Mouse (Mus musculus): ENCODE measurements at regions not wholly inside any gene's neighbourhood (a gene's known extent, or its start where the extent isn't known, plus 50 kb on each side); places are given as distances from the start of the nearest gene placed in this dataset.

DNA sequence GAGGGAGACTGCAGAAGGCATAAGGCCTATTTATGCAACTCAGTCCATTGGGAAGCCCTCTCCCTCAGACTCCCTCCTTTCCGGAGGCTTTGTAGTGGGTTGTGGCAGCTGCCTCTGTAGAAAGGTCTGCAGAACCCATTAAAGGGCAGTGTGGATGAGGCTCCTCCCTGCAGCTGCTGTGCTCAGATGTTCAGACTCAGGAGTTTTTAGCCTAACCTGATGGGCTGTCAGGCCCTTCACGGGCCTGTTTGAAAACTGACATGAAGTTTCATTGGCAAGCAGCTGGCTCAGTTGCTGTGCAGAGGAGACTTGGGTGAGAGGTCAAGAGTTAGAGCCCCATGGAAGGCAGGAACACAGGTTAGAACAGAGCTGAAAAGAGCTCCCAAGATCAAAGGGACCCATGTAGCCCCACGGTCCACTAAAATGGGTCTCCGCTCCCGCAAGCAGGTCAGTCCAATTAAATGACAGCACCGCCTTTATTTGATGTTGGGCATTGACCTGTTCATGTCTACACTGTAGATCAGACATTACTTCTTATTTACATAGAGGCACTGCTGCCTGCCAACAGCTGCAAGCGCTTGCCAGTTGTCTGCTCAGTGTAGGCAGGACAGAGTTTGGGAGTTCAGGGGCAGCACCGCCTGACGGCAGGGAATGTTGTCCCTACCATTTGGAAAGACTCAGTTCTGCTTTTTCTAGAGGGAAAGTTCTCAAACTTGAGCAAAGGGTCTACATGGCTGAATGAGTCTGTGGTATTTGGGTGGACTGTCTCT is 53.8 kb upstream of the Usp46 start:
- in situ Hi-C loops (cut with MboI, MseI), result loop anchor here in 1 of 2 experiments (25.0 kb wide), 1 partner anchor 935 kb away; no protein-coding TSS in a partner anchor

DNA sequence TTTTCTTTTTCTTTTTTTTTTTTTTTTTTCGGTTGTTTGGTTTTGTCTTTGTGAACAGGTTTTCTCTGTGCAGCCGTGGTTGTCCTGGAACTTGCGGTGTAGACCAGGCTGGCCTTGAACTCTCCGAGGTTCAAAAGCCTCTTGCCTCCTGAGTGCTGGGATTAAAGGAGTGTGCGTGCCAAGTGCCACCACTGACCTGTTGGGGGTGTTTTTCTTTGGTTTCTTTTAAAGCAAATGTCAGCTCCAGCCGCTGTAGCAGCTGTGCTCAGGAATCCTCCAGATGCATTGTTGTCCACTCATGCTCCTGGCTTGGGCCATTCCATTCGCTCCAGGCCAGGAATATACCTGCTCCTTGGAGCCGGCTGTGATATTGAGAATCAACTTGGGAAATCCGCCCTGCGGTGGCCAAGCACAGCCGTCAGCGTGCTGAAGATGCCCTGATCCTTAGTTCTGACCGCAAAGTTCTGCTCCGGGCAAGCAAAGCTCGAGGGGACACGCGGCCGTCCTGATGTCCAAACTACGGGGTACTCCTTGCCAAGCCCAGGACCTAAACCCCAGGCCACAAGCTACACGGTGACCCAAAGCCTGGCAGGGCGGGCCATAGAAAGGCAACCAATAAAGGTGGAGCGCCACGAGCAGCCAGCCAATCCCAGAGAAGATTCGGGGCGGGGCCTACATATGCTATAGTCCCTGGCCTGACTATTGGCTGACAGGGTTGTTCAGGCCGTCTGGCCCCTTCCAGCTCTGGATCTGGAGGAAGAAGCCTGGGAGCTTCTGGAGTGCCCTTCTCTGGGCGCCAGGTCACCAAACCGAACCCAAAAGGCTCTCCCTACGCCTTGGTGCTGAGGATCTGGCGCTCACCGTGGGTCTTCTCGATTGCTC is 58.0 kb upstream of the Usp46 start:
- in situ Hi-C loops (cut with MboI, MseI), result loop anchor here in 1 of 2 experiments (5.0 to 25.0 kb wide), 2 partner anchors 99 to 264 kb away; no protein-coding TSS in a partner anchor

DNA sequence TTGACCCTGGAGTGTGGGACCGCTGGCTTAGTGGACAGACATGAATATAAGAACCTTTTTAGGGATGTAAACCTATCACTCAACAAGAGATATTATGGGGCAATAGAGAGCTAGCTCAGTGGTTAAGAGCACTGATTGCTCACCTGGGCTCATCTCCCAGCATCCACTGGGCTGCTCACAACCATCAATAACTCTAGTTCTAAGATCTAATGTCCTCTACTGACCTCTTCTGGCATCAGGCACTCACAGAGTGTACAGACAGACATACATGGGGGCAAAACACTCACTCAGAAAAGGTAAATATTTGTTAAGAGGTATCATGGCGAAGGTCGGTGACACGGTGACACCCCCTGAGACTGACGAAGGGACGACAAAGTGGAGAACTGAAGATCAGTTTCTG is 59.3 kb upstream of the Usp46 start:
- in situ Hi-C loops (cut with MboI, MseI), result loop anchor here in 1 of 2 experiments (5.0 to 25.0 kb wide), 2 partner anchors 100 to 265 kb away; no protein-coding TSS in a partner anchor

DNA sequence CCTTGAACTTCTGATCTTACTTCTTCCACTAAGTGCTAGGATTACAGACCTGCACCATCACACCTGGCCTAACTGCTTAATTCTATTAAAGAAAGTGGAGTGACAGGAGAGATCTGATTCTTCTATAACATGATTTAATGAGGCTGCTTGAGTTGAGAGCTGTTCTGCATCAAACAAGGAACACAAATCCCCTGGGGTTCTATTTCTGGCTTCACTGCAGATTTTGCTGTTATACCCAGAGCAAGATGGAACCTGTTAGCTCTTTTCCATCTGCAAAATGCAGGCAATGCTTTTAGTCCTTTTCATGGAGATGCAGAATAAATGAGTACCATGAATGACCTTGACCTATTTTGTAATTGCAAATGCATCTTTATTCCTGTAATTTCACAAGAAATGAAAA is 61.4 kb upstream of the Usp46 start:
- in situ Hi-C loops (cut with MboI, MseI), result loop anchor here in 1 of 2 experiments (5.0 to 25.0 kb wide), 2 partner anchors 102 to 267 kb away; no protein-coding TSS in a partner anchor

DNA sequence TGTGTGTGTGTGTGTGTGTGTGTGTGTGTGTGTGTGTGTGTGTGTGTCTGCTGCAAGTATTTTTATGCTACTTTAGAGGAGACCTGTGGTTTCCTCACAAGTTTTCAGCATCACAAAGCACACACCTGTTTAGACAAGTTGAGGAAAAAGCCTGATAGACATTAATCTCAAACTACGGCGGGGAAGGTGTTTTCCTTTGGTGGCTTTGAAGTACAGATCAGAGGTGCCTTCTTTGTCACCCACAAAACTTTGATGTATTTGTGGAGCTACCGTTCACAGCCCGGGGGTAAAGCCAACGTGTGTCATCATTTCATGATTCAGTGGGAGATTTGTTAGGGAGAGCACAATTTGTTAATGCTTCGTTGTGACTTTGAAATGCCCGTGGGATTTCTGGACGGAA is 62.4 kb upstream of the Rasl11b start:
- in situ Hi-C loops (cut with MboI, MseI), result loop anchor here in 1 of 2 experiments (25.0 kb wide), 1 partner anchor 270 kb away; no protein-coding TSS in a partner anchor

DNA sequence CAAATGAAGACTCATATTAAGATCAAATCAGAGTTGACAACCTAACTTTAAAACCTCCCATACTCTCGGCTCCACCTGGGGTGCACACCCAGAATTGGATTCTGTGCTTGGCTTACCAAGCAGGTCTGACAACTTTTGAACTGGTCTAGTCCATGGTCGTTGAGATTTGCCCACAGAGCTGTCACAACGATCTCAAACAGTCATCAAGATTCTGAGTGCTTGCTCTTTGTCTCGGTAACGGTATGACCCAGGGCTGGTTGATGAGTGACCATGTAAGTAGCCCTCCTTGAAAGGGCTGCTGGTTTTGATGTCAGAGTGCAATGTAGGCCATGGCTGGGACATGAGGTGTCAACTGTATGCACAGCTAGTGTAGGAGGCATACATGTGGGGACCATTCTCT is 58.7 kb upstream of the Rasl11b start:
- in situ Hi-C loops (cut with MboI, MseI), result loop anchor here in 1 of 2 experiments (25.0 kb wide), 1 partner anchor 274 kb away; no protein-coding TSS in a partner anchor

DNA sequence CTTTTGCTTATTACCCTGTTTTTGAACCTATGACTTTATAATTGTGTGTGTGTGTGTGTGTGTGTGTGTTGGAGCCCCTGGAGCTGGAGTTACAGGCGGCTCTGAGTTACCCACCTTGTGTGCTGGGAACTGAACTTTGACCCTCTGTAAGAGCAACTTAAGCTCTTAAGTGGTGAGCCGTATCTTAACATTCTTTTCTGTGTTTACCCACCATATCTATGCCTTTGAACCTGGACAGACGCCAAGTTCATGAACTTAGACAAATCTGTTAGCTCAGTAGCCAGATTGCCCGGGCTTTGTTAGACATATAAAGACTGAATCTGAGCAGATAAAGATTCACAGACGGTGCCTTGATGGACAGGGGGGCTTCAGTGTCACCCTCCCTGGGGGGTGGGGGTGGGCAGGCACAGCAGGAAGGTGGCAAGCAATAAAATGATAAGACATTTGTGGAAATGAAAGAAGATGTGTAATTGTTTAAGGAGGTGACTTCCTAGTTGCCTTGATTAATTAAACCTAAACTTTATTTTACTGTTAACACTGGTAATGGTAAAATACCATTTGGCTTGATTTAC is 58.1 kb upstream of the Rasl11b start:
- in situ Hi-C loops (cut with MboI, MseI), result loop anchor here in 1 of 2 experiments (25.0 kb wide), 1 partner anchor 275 kb away; no protein-coding TSS in a partner anchor

DNA sequence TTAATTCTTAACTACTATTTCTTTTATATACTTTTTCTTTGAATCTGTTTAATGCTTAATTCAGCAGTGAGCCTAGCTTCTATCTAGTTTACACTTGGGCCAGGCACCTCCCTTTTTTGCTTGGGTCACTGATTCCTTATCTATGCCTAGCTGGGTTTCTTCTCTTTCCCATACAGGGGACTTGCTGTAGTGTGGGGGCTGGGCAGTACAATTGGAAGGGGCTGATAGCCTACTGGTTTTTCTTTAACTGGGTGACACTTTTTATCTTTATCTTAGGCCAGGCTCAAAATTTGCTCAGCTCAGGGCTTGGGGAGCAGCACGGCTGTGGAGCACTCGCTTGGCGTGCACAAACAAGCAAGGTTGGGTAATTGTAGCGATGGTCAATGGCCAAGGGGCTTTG is 51.1 kb upstream of the Rasl11b start:
- in situ Hi-C loops (cut with MboI, MseI), result loop anchor here in 1 of 2 experiments (25.0 kb wide), 1 partner anchor 282 kb away; no protein-coding TSS in a partner anchor

DNA sequence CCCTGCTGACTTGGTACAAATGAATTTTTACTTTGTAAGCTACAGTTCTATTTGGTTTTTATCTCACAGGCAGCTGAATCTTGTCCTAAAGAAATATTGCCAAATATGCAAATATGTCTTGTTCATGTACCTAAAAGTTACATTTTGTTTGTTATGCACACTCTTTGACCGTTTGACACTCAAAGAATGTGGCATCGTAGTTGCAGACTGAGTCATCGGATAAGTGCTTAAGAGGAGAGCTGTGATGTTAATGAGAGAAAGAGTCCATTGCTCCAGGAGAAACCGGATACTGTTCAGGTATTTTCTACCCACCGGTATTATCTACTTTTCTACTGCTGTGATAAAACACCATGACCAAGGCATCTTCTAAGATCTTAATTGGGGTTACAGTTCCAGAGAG is 50.3 kb upstream of the Rasl11b start:
- in situ Hi-C loops (cut with MboI, MseI), result loop anchor here in 1 of 2 experiments (25.0 kb wide), 1 partner anchor 282 kb away; no protein-coding TSS in a partner anchor
